Mouse (Mus musculus): ENCODE measurements around the gene Fermt1. TPM values are rescaled to one million over a fixed set of nuclear protein-coding genes. Genes with fewer than 3 reads are reported as not detected.

Gene Fermt1
- not detected in 2 replicates for polyA plus RNA-seq (2014; fragmentation: Nextera tagmentation; extraction: Ambion mirVana)

DNA sequence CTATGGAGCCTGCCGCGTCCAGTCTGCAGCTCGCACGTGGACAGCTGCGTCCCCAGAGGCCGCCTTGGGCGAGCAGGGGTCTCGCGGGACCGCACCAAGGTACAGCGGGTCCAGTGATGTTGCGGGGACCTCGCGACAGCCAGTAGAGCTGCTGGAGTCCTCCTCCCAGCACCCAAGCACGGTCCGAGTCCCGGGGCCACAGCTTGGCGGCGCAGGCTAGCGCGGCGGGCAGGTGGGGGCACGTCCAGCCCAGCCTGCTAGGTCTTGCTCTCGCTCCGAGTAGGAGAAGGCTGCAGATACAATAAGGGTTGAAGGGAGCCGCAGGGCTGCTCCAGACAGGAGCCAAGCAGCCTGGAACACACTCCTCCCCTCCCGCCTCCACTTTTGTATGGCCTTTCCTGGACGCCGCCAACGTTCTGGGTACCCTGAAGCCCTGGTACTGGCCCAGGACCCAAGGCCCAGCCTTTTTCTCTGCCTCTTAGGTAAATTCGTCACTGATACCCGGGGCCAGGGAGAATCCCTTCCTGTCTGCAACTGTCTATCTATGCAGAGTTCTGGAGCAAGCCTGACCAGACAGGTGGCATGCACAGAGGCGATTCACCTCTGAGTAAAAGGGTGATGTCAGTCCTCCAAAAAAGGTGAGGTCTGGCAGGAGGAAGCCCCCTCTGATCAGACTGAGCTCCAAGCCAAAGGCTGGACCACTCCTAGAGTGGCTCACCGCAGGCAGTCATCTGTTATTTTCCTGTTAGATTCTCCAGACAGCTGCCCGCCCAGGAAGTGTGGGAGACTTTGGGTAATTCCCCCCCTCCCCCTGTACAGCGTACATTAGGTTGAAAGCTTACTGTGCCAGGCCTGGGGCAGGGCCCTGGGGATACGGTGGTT, at the start of gene Fermt1:
Gene Fermt1 (minus strand): TSS at position 581 of the 882 bp plus-strand sequence.
- Histone ChIP-seq H3K9me3 (ENCODE audit: control insufficient read depth, low read length) (no peaks in the 10 kb centered on the region), H3K9ac (replicated peaks; ENCODE audit: low read depth, low read length) (peak within 1 kb of the TSS; percentile 8), H3K4me3 (ENCODE audit: low read depth, low read length) (peak within 1 kb of the TSS; percentile 29), H3K4me2 (ENCODE audit: low read depth, low read length) (peak within 1 kb of the TSS; percentile 60), H3K36me3 (ENCODE audit: control insufficient read depth, insufficient read depth, low read length) (no peaks in the 10 kb centered on the region), H3K4me1 (ENCODE audit: control insufficient read depth, insufficient read depth, low read length) (peaks cover 9% of the 10 kb centered on the region; the same call in 1 of the 2 replicates), H3K27me3 (ENCODE audit: control insufficient read depth, insufficient read depth, low read length) (peaks cover 27% of the 10 kb centered on the region), H3K27ac (ENCODE audit: low read depth, low read length) (no peak within 1 kb of the TSS)
- 3% methylated on average over 35 of the region's 37 CpGs for whole genome bisulfite sequencing
- peak; percentile 80 for ATAC-seq (ENCODE audit: low read depth)

DNA sequence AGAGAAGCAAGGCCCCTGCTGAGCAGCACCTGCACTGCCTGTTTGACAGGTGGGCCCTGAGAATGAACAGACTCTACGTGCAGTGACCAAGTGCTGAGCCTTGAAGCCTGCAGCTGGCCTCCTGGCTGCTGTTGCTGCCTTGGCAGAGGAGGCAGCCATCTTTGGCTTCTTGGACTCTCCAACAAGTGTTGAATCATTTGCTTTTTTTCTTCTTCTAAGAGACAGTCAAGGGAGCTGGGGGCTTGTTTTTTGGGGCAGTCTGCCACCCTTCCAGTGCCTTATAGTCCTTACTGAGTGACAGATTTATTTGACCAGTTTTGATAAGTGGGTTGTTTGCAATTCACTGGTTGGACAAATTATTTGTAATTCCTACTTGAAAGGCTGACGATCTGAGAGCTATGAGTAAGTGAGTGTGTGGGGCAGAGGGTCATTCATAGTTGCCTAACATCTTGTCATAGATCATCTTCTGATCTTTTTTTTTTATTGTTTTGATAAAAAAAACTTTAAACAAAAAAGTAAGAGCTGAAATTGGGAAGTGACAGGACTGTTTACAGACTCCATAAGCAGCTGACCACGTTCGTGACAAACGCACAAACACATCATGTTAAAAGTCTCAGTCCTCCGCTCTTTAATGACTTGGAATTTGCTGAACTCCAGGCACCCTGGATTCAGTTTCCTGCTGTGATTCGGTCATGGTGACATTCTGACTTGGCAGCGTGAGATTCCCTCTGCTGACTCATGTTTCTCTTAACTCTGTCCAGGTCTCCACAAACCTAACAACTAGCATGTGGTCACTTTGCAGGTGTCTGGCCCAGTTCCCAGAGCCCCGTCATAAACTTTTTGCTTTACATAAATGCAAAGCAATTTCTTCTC, 47.2 kb upstream of the Fermt1 start:
- H3K27me3 ChIP-seq (ENCODE audit: control insufficient read depth, insufficient read depth, low read length), result no peaks in the 10 kb centered on the region
- no peaks in the 10 kb centered on the region for H3K9me3 ChIP-seq (ENCODE audit: control insufficient read depth, low read length)
- H3K4me1 ChIP-seq (ENCODE audit: control insufficient read depth, insufficient read depth, low read length), result no peaks in the 10 kb centered on the region
- 72% methylated on average over 9 of the region's 9 CpGs for WGBS
- H3K9ac ChIP-seq (replicated peaks; ENCODE audit: low read depth, low read length), result no peak overlapping the region
- ATAC-seq (ENCODE audit: low read depth), result no peak
- no peak overlapping the region for H3K4me2 ChIP-seq (ENCODE audit: low read depth, low read length)
- H3K36me3 ChIP-seq (ENCODE audit: control insufficient read depth, insufficient read depth, low read length), result no peaks in the 10 kb centered on the region
- H3K27ac ChIP-seq (ENCODE audit: low read depth, low read length), result no peak overlapping the region
- H3K4me3 ChIP-seq (ENCODE audit: low read depth, low read length), result no peak overlapping the region

DNA sequence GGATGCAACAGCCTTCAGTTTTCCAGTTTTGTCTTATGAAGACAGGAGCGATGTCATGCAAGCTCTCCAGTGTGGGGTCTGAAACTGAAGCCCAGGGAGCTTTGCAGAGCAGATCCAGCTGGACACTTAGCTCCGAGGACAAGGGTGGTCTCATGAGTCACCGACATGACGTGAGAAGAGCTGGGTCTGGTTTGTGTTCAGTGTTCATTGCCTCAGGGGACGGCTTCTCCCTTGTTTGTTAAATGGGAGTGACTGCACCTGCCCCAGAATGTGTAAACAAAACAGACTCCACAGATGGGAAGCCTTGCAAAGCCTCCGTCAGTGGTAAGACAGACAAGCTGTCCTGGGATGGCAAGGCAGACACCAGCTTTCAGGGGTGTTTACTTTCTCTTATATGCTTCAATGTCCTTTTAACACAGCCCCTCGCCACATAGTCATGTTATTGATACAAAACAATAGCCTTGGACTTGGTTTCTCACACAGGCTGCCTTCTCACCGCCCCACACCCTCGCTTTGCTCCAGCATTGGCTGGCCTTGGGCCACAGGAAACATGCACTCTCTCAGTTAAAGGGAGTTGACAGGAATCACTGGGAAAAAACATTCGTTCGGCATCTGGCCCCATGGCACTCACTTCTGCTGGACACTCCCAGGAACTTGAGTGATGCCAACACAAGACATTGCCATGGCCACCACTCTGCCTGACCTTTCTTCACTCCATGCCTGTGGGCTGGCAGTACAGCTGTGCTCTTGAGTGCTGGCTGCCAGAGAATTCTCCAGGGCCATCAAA, 44.3 kb upstream of the Fermt1 start:
- 74% methylated on average over 11 of the region's 11 CpGs for WGBS
- no peak overlapping the region for H3K4me3 ChIP-seq (ENCODE audit: low read depth, low read length)
- no peaks in the 10 kb centered on the region for H3K4me1 ChIP-seq (ENCODE audit: control insufficient read depth, insufficient read depth, low read length)
- H3K4me2 ChIP-seq (ENCODE audit: low read depth, low read length), result no peak overlapping the region
- no peak for ATAC-seq (ENCODE audit: low read depth)
- no peaks in the 10 kb centered on the region for H3K9me3 ChIP-seq (ENCODE audit: control insufficient read depth, low read length)
- no peak overlapping the region for H3K27ac ChIP-seq (ENCODE audit: low read depth, low read length)
- no peaks in the 10 kb centered on the region for H3K36me3 ChIP-seq (ENCODE audit: control insufficient read depth, insufficient read depth, low read length)
- no peaks in the 10 kb centered on the region for H3K27me3 ChIP-seq (ENCODE audit: control insufficient read depth, insufficient read depth, low read length)
- no peak overlapping the region for H3K9ac ChIP-seq (replicated peaks; ENCODE audit: low read depth, low read length)

DNA sequence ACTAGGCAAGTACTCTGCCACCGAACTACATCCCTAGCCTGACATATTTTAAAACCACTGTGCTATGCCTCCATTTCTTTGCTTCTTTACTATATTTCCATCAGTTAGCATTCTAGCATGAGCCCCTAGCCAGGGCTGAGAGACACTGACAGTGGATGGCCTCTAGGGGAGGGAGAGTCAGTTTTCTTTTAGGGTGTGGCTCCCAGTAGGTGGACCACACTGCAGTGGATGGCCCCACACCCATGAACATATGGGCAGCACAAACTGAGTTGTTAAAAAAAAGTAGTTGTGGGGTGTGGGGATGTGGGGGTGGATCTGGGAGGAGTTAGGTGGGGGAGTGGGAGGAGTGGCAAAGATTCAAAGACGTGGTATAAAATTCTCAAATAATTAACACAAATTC, 27.6 kb upstream of the Fermt1 start:
- no peaks in the 10 kb centered on the region for H3K27me3 ChIP-seq (ENCODE audit: control insufficient read depth, insufficient read depth, low read length)
- H3K4me2 ChIP-seq (ENCODE audit: low read depth, low read length), result no peak overlapping the region
- no peak for ATAC-seq (ENCODE audit: low read depth)
- H3K36me3 ChIP-seq (ENCODE audit: control insufficient read depth, insufficient read depth, low read length), result no peaks in the 10 kb centered on the region
- H3K9ac ChIP-seq (replicated peaks; ENCODE audit: low read depth, low read length), result no peak overlapping the region
- no peak overlapping the region for H3K27ac ChIP-seq (ENCODE audit: low read depth, low read length)
- no peaks in the 10 kb centered on the region for H3K4me1 ChIP-seq (ENCODE audit: control insufficient read depth, insufficient read depth, low read length)
- WGBS, result 89% methylated on average over 2 of the region's 2 CpGs
- no peak overlapping the region for H3K4me3 ChIP-seq (ENCODE audit: low read depth, low read length)
- no peaks in the 10 kb centered on the region for H3K9me3 ChIP-seq (ENCODE audit: control insufficient read depth, low read length)

DNA sequence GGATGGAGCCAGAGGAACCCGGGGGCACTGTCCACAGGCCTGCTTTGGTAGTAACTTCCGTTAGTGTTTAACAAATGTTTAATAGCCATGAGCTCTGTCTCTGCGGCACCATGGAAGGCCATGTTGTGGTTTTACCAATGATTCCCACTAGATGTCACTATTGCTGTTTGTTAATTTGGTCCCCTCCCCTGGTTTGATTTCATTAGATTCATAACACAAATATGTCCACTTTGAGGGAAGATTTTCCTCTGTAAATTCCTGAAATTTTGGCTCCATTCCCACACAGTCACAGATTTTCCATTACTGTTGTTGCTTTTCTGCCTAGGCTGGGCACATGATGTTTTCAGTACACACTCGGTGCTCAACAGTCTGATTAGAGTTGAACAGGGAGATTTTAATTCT, 25.1 kb upstream of the Fermt1 start:
- Histone ChIP-seq H3K27me3 (ENCODE audit: control insufficient read depth, insufficient read depth, low read length) (no peaks in the 10 kb centered on the region), H3K4me1 (ENCODE audit: control insufficient read depth, insufficient read depth, low read length) (no peaks in the 10 kb centered on the region), H3K4me2 (ENCODE audit: low read depth, low read length) (no peak overlapping the region), H3K27ac (ENCODE audit: low read depth, low read length) (no peak overlapping the region), H3K36me3 (ENCODE audit: control insufficient read depth, insufficient read depth, low read length) (no peaks in the 10 kb centered on the region), H3K9ac (replicated peaks; ENCODE audit: low read depth, low read length) (no peak overlapping the region), H3K4me3 (ENCODE audit: low read depth, low read length) (no peak overlapping the region), H3K9me3 (ENCODE audit: control insufficient read depth, low read length) (no peaks in the 10 kb centered on the region)
- 40% methylated on average over 4 of the region's 4 CpGs for WGBS
- ATAC-seq (ENCODE audit: low read depth), result peak; percentile 41; the same call in 1 of the 2 replicates

DNA sequence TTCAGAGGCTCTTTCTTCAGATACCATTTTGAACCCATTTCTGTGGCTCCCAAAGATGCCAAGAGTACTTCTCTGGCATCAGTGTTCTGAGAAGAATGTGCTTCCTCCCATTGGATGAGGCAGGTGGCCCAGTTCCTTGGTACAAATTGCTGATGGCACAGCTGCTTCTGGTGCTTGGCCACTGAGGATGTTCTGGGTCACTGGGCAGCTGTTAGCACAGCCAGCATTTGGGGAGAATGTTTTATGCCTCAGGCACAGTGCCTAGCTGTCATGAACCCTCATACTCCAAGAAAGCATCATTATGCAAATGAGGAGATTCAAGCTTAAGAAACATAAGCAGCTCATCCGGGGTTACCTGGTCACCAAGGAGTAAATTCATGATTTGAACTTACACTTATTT, 12.1 kb upstream of the Fermt1 start:
- no peaks in the 10 kb centered on the region for H3K4me1 ChIP-seq (ENCODE audit: control insufficient read depth, insufficient read depth, low read length)
- H3K9ac ChIP-seq (replicated peaks; ENCODE audit: low read depth, low read length), result no peak overlapping the region
- no peak overlapping the region for H3K4me3 ChIP-seq (ENCODE audit: low read depth, low read length)
- no peak overlapping the region for H3K27ac ChIP-seq (ENCODE audit: low read depth, low read length)
- no peak for ATAC-seq (ENCODE audit: low read depth)
- no peaks in the 10 kb centered on the region for H3K36me3 ChIP-seq (ENCODE audit: control insufficient read depth, insufficient read depth, low read length)
- no peak overlapping the region for H3K4me2 ChIP-seq (ENCODE audit: low read depth, low read length)
- H3K9me3 ChIP-seq (ENCODE audit: control insufficient read depth, low read length), result no peaks in the 10 kb centered on the region
- WGBS, result 88% methylated on average over 1 of the region's 1 CpGs
- no peaks in the 10 kb centered on the region for H3K27me3 ChIP-seq (ENCODE audit: control insufficient read depth, insufficient read depth, low read length)

DNA sequence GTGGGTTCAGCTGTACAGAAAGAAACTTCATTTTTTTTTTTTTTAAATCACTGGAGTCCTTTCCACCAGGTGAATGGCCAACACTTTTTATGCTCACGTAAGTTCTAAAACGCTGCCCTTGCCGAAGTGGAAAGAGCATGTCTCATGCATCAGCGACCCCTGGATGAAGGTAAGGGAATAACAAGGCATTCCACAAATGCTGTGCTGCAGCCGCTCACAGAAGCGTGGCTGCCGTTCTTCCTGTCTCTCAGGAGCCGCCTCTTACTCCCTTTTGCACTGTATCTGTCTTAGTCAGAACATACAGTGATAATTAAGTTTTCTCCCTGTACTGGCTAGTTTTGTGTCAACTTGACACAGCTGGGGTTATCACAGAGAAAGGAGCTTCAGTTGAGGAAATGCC, 6.5 kb upstream of the Fermt1 start:
- no peaks in the 10 kb centered on the region for H3K27me3 ChIP-seq (ENCODE audit: control insufficient read depth, insufficient read depth, low read length)
- no peaks in the 10 kb centered on the region for H3K9me3 ChIP-seq (ENCODE audit: control insufficient read depth, low read length)
- no peak overlapping the region for H3K4me2 ChIP-seq (ENCODE audit: low read depth, low read length)
- H3K36me3 ChIP-seq (ENCODE audit: control insufficient read depth, insufficient read depth, low read length), result no peaks in the 10 kb centered on the region
- no peak overlapping the region for H3K9ac ChIP-seq (replicated peaks; ENCODE audit: low read depth, low read length)
- 3% methylated on average over 8 of the region's 8 CpGs for WGBS
- no peaks in the 10 kb centered on the region for H3K4me1 ChIP-seq (ENCODE audit: control insufficient read depth, insufficient read depth, low read length)
- H3K27ac ChIP-seq (ENCODE audit: low read depth, low read length), result no peak overlapping the region
- peak; percentile 73; the same call in 1 of the 2 replicates for ATAC-seq (ENCODE audit: low read depth)
- no peak overlapping the region for H3K4me3 ChIP-seq (ENCODE audit: low read depth, low read length)

DNA sequence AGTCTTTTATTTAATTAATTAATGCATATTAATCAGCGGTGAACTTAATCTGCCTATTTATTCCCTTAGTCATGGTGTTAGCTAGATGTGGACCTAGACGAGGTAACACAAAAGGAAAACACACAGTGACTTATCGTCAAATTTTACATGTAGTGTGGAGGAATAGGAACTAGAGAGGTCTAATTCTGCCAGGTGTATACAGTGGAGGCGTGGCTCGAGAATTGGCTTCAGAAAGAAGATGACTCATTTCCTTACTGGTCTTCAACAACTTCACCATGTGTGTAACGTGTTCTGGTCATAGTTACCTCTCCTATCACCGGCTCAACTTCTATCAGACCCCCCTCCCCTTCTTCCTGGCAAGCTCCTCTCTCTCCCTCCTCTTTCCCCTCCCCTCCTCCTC, 2.5 kb upstream of the Fermt1 start:
- Histone ChIP-seq H3K9me3 (ENCODE audit: control insufficient read depth, low read length) (no peaks in the 10 kb centered on the region), H3K27me3 (ENCODE audit: control insufficient read depth, insufficient read depth, low read length) (peaks cover 27% of the 10 kb centered on the region), H3K4me1 (ENCODE audit: control insufficient read depth, insufficient read depth, low read length) (peaks cover 9% of the 10 kb centered on the region; the same call in 1 of the 2 replicates), H3K9ac (replicated peaks; ENCODE audit: low read depth, low read length) (no peak overlapping the region), H3K27ac (ENCODE audit: low read depth, low read length) (no peak overlapping the region), H3K4me3 (ENCODE audit: low read depth, low read length) (no peak overlapping the region), H3K36me3 (ENCODE audit: control insufficient read depth, insufficient read depth, low read length) (no peaks in the 10 kb centered on the region), H3K4me2 (ENCODE audit: low read depth, low read length) (no peak overlapping the region)
- no peak for ATAC-seq (ENCODE audit: low read depth)
- 81% methylated on average over 7 of the region's 7 CpGs for WGBS

All from neural tube, embryonic 14.5 days (tissue).